Mouse (Mus musculus) CH12.LX (cell line): ENCODE measurements around the gene Cdc42. TPM values are rescaled to one million over a fixed set of nuclear protein-coding genes. Genes with fewer than 3 reads are reported as not detected.

Source experiments
- DNase-seq: peaks from one replicate; pipeline ENCODE4 v3.0.0-alpha.2; 2013; ENCODE audit errors: extremely low read depth
- H3K27ac ChIP-seq: 2 replicates; pipeline ENCODE4 v1.5.1; 2012; ENCODE audit warnings: low read depth, mild to moderate bottlenecking, control low read depth, moderate library complexity; ENCODE audit not compliant: insufficient read depth
- H3K27me3 ChIP-seq: replicated peaks from 2 replicates; pipeline ENCODE3; 2012; ENCODE audit warnings: inconsistent platforms
- H3K36me3 ChIP-seq, 2 experiments: replicated peaks in 1 of 2; 2 replicates each; pipeline versions ENCODE3 to v1.6.1; 2012; ENCODE audit warnings: inconsistent platforms in 1 of 2, low read length in 1 of 2, mild to moderate bottlenecking in 1 of 2, mixed read lengths in 1 of 2, moderate library complexity in 1 of 2; ENCODE audit not compliant: control insufficient read depth in 1 of 2, insufficient read depth in 1 of 2
- H3K4me1 ChIP-seq, 2 experiments: 2 replicates each; pipeline ENCODE4 v1.6.1; 2012; ENCODE audit warnings: inconsistent platforms in 1 of 2, moderate library complexity in 1 of 2; ENCODE audit not compliant: insufficient read depth in 2 of 2, control insufficient read depth in 1 of 2
- H3K4me2 ChIP-seq: 2 replicates; pipeline ENCODE4 v1.6.1; 2012; ENCODE audit warnings: low read depth, mild to moderate bottlenecking, control low read depth; ENCODE audit not compliant: poor library complexity, insufficient read depth, severe bottlenecking
- H3K4me3 ChIP-seq, 3 experiments: fragments of 150-350 bp in 1 of 3; sonication (generic) in 1 of 3; replicated peaks in 1 of 3; 2 replicates each; pipeline versions ENCODE3 to v1.5.1; 2011 to 2012; ENCODE audit warnings: low read depth in 2 of 3, low read length in 2 of 3, mild to moderate bottlenecking in 2 of 3, moderate library complexity in 2 of 3, control low read depth in 1 of 3, improper control_type of control experiment in 1 of 3, inconsistent platforms in 1 of 3, mixed read lengths in 1 of 3; ENCODE audit not compliant: poor library complexity in 1 of 3
- H3K79me2 ChIP-seq: replicated peaks from 2 replicates; pipeline ENCODE4 v1.6.1; 2012; ENCODE audit warnings: mild to moderate bottlenecking, moderate library complexity; ENCODE audit not compliant: control insufficient read depth, poor library complexity, insufficient read depth, severe bottlenecking; ENCODE audit errors: extremely low read depth
- H3K9ac ChIP-seq: 2 replicates; pipeline ENCODE4 v1.6.1; 2012; ENCODE audit warnings: low read depth, mild to moderate bottlenecking, control low read depth, moderate library complexity; ENCODE audit not compliant: insufficient read depth
- H3K9me3 ChIP-seq: replicated peaks from 2 replicates; pipeline ENCODE3; 2012; ENCODE audit warnings: low read length, inconsistent platforms, mixed read lengths
- BHLHE40 ChIP-seq: IDR thresholded peaks from 2 replicates; pipeline ENCODE4 v1.6.1; 2011; ENCODE audit warnings: mild to moderate bottlenecking, low read depth, low read length, improper control_type of control experiment
- CHD1 ChIP-seq: IDR thresholded peaks from 2 replicates; pipeline ENCODE4 v1.6.1; 2012; ENCODE audit warnings: low read depth, low read length, improper control_type of control experiment, inconsistent platforms
- CHD2 ChIP-seq: IDR thresholded peaks from 2 replicates; pipeline ENCODE4 v1.6.1; 2011; ENCODE audit warnings: low read length, improper control_type of control experiment
- CTCF ChIP-seq, 2 experiments: IDR thresholded peaks in 1 of 2; conservative IDR thresholded peaks in 1 of 2; 2 replicates each; pipeline ENCODE4 v1.5.1; 2011 to 2012; ENCODE audit warnings: low read depth in 2 of 2, low read length in 2 of 2, improper control_type of control experiment in 1 of 2, inconsistent platforms in 1 of 2, mild to moderate bottlenecking in 1 of 2, moderate library complexity in 1 of 2
- ELF1 ChIP-seq: IDR thresholded peaks from 2 replicates; pipeline ENCODE4 v1.6.1; 2014; ENCODE audit warnings: low read depth, mild to moderate bottlenecking, inconsistent platforms, low read length, improper control_type of control experiment
- IRF4 ChIP-seq: IDR thresholded peaks from 2 replicates; pipeline ENCODE4 v1.6.1; 2014; ENCODE audit warnings: low read depth, mild to moderate bottlenecking, inconsistent platforms, low read length, improper control_type of control experiment
- JUN ChIP-seq: IDR thresholded peaks from 2 replicates; pipeline ENCODE4 v1.6.1; 2011; ENCODE audit warnings: low read depth, mild to moderate bottlenecking, low read length, improper control_type of control experiment, moderate library complexity; ENCODE audit not compliant: insufficient read depth
- JUND ChIP-seq: conservative IDR thresholded peaks from 2 replicates; pipeline ENCODE4 v1.6.1; 2011; ENCODE audit warnings: low read depth, low read length, improper control_type of control experiment
- MAFK ChIP-seq: IDR thresholded peaks from 2 replicates; pipeline ENCODE4 v1.6.1; 2011; ENCODE audit warnings: low read length, improper control_type of control experiment; ENCODE audit not compliant: insufficient replicate concordance
- MEF2A ChIP-seq: IDR thresholded peaks from 2 replicates; pipeline ENCODE4 v1.6.1; 2014; ENCODE audit warnings: low read depth, mild to moderate bottlenecking, inconsistent platforms, low read length, improper control_type of control experiment, borderline replicate concordance
- MXI1 ChIP-seq: IDR thresholded peaks from 2 replicates; pipeline ENCODE4 v1.6.1; 2011; ENCODE audit warnings: mild to moderate bottlenecking, low read depth, low read length, improper control_type of control experiment
- NELFE ChIP-seq: IDR thresholded peaks from 2 replicates; pipeline ENCODE4 v1.6.1; 2011; ENCODE audit warnings: low read depth, low read length, improper control_type of control experiment
- NRF1 ChIP-seq: IDR thresholded peaks from 2 replicates; pipeline ENCODE4 v1.6.1; 2014; ENCODE audit warnings: low read depth, mild to moderate bottlenecking, inconsistent platforms, low read length, improper control_type of control experiment, moderate library complexity
- PAX5 ChIP-seq: IDR thresholded peaks from 2 replicates; pipeline ENCODE4 v1.6.1; 2012; ENCODE audit warnings: low read length, inconsistent platforms, mixed read lengths
- POLR2A ChIP-seq: IDR thresholded peaks from 2 replicates; pipeline ENCODE4 v1.6.1; 2011; ENCODE audit warnings: low read depth, mild to moderate bottlenecking, improper control_type of control experiment, low read length
- POLR2AphosphoS2 ChIP-seq: IDR thresholded peaks from 2 replicates; pipeline ENCODE4 v1.6.1; 2011; ENCODE audit warnings: low read depth, low read length, improper control_type of control experiment
- RAD21 ChIP-seq: IDR thresholded peaks from 2 replicates; pipeline ENCODE4 v1.6.1; 2011; ENCODE audit warnings: low read depth, mild to moderate bottlenecking, low read length, improper control_type of control experiment, moderate library complexity
- SIN3A ChIP-seq: IDR thresholded peaks from 2 replicates; pipeline ENCODE4 v1.6.1; 2012; ENCODE audit warnings: low read length, improper control_type of control experiment, inconsistent platforms
- TBP ChIP-seq: conservative IDR thresholded peaks from 2 replicates; pipeline ENCODE4 v1.6.1; 2011; ENCODE audit warnings: low read depth, low read length, improper control_type of control experiment
- TCF12 ChIP-seq: IDR thresholded peaks from 2 replicates; pipeline ENCODE4 v1.6.1; 2014; ENCODE audit warnings: low read depth, mild to moderate bottlenecking, inconsistent platforms, low read length, improper control_type of control experiment
- UBTF ChIP-seq: IDR thresholded peaks from 2 replicates; pipeline ENCODE4 v1.6.1; 2012; ENCODE audit warnings: low read depth, mild to moderate bottlenecking, inconsistent platforms, low read length, improper control_type of control experiment, moderate library complexity
- ZMIZ1 ChIP-seq: IDR thresholded peaks from 2 replicates; pipeline ENCODE4 v1.6.1; 2012; ENCODE audit warnings: low read depth, mild to moderate bottlenecking, inconsistent platforms, low read length, improper control_type of control experiment
- ZNF384 ChIP-seq: IDR thresholded peaks from 2 replicates; pipeline ENCODE4 v1.6.1; 2012; ENCODE audit warnings: low read depth, low read length, improper control_type of control experiment, inconsistent platforms
- dilution Hi-C: fragments of 300-500 bp; cut with MboI; formaldehyde crosslinking; loops from 2 replicates; pipeline ENCODE4 v1.14.3; 2020; ENCODE audit warnings: low sequenced_read_pairs; ENCODE audit not compliant: extremely low pct_unique_long_range_greater_than_20kb, extremely low pct_ligation_motif_present
- in situ Hi-C: fragments of 300-500 bp; cut with MboI; formaldehyde crosslinking; loops from 3 replicates; pipeline ENCODE4 v1.14.3; 2019; ENCODE audit warnings: low sequenced_read_pairs, low pct_ligation_motif_present, low pct_unique_long_range_greater_than_20kb, mixed read lengths
- polyA plus RNA-seq: library from polyadenylated mRNA; unstranded; fragments of >175 nt; gene quantifications from 2 replicates; pipeline ENCODE4 v1.2.1, GENCODE M21; 2012; ENCODE audit warnings: low read depth; ENCODE audit not compliant: insufficient read length
- total RNA-seq, 2 experiments: library from RNA; depleted of rRNA; stranded (reverse); fragments of 300-350 nt in 1 of 2; fragments of >200 nt in 1 of 2; gene quantifications; 2 replicates each; pipeline ENCODE4 v1.2.3; 2012 to 2014

Cdc42 gene
- total and polyA plus RNA-seq, 3 experiments, result 209 to 594 (median 378) TPM

GRCm38 (mm10) chr4:137305831-137306576, 51.5 kb downstream of the Cdc42 start:
- no peak overlapping the region for H3K27ac ChIP-seq
- no peaks in the 10 kb centered on the region for H3K79me2 ChIP-seq
- no peak overlapping the region for H3K9ac ChIP-seq
- DNase-seq, result no peak
- in situ Hi-C loops (no loop called here), dilution Hi-C loops (no loop called here)
- H3K4me2 ChIP-seq, result no peak overlapping the region
- H3K4me1 ChIP-seq, result no peaks in the 10 kb centered on the region
- no peaks in the 10 kb centered on the region for H3K27me3 ChIP-seq
- H3K36me3 ChIP-seq, result peaks cover 14 to 74% of the 10 kb centered on the region in 2 experiments
- H3K9me3 ChIP-seq, result no peaks in the 10 kb centered on the region
- no peak for TF ChIP-seq RAD21
- no peak for TF ChIP-seq MXI1
- TF ChIP-seq CHD2, result no peak
- TF ChIP-seq IRF4, result no peak
- no peak for TF ChIP-seq PAX5
- TF ChIP-seq POLR2A, result no peak
- no peak for TF ChIP-seq TCF12
- TF ChIP-seq MEF2A, result no peak
- TF ChIP-seq POLR2AphosphoS2, result no peak
- no peak for TF ChIP-seq BHLHE40
- TF ChIP-seq NELFE, result no peak
- no peak for TF ChIP-seq ZNF384
- no peak for TF ChIP-seq ZMIZ1
- no peak for TF ChIP-seq CTCF (conservative IDR thresholded peaks at IDR 0.05 in 1 of 2, IDR thresholded peaks at IDR 0.05 in 1 of 2; ENCODE audit: low read depth in 2 of 2, low read length in 2 of 2)
- no peak for TF ChIP-seq JUN
- no peak for TF ChIP-seq TBP
- TF ChIP-seq JUND, result no peak
- TF ChIP-seq UBTF, result no peak
- TF ChIP-seq MAFK, result no peak
- no peak overlapping the region for H3K4me3 ChIP-seq

- Histone ChIP-seq H3K4me2 (no peak overlapping the region), H3K27me3 (no peaks in the 10 kb centered on the region), H3K4me3 (no peak overlapping the region), H3K9ac (no peak overlapping the region), H3K4me1 (peaks cover 3 to 4% of the 10 kb centered on the region in 2 experiments; a peak in 3 of 4 replicates), H3K9me3 (no peaks in the 10 kb centered on the region), H3K27ac (no peak overlapping the region), H3K79me2 (no peaks in the 10 kb centered on the region)
- in situ Hi-C loops, result no loop called here
- dilution Hi-C loops, result no loop called here
- TF ChIP-seq TCF12, result no peak
- no peak for TF ChIP-seq BHLHE40
- no peak for TF ChIP-seq ZMIZ1
- no peak for TF ChIP-seq JUN
- no peak for TF ChIP-seq RAD21
- no peak for TF ChIP-seq CHD2
- TF ChIP-seq CHD1, result no peak
- no peak for TF ChIP-seq IRF4
- no peak for TF ChIP-seq NRF1
- no peak for TF ChIP-seq ELF1
- no peak for TF ChIP-seq SIN3A
- TF ChIP-seq ZNF384, result no peak
- TF ChIP-seq, all 38 proteins: peak for 0
- H3K36me3 ChIP-seq, result peaks cover 13 to 72% of the 10 kb centered on the region in 2 experiments
- no peak for DNase-seq
These were observed 52.5 kb downstream of the Cdc42 start for GRCm38 (mm10) chr4:137305066-137305465.
